Mouse (Mus musculus): ENCODE data around the gene Gpr141.

GRCm38 (mm10) chr13:19824071-19824470 is at the start of gene Gpr141:
- TF ChIP-seq CTCF (IDR thresholded peaks at IDR 0.05; ENCODE audit: control insufficient read depth, insufficient read depth, insufficient replicate concordance, low read depth, low read length) (no peak), POLR2A (IDR thresholded peaks at IDR 0.05; ENCODE audit: control insufficient read depth, low read depth, low read length) (no peak)
